Mouse (Mus musculus) kidney, adult 2 months (tissue): ENCODE data around the gene C1qtnf7. TPM values are rescaled to one million over a fixed set of nuclear protein-coding genes. Genes with fewer than 3 reads are reported as not detected.

Source experiments
- DNase-seq: peaks from one replicate; pipeline ENCODE4 v3.0.0; 2021
- H3K27ac ChIP-seq: fragments of 200-500 bp; 2 replicates; pipeline ENCODE4 v1.5.1; 2012; ENCODE audit warnings: low read depth, low read length, control low read depth, inconsistent platforms; ENCODE audit not compliant: insufficient read depth
- H3K27me3 ChIP-seq: fragments of 200-500 bp; replicated peaks from 2 replicates; pipeline ENCODE4 v1.6.1; 2012; ENCODE audit warnings: mild to moderate bottlenecking, moderate library complexity, low read length, inconsistent platforms; ENCODE audit not compliant: control insufficient read depth, insufficient read depth
- H3K36me3 ChIP-seq: fragments of 200-500 bp; 2 replicates; pipeline ENCODE4 v1.6.1; 2012; ENCODE audit warnings: mild to moderate bottlenecking, moderate library complexity, low read length, inconsistent platforms; ENCODE audit not compliant: control insufficient read depth, insufficient read depth
- H3K4me1 ChIP-seq: fragments of 200-500 bp; 2 replicates; pipeline ENCODE4 v1.6.1; 2011; ENCODE audit warnings: low read length; ENCODE audit not compliant: control insufficient read depth, insufficient read depth
- H3K4me3 ChIP-seq: fragments of 200-500 bp; 2 replicates; pipeline ENCODE4 v1.5.1; 2011; ENCODE audit warnings: mild to moderate bottlenecking, low read depth, low read length, control low read depth; ENCODE audit not compliant: insufficient read depth
- CTCF ChIP-seq: fragments of 200-500 bp; conservative IDR thresholded peaks from 2 replicates; pipeline ENCODE4 v1.5.1; 2011; ENCODE audit warnings: low read depth, mild to moderate bottlenecking, control low read depth, low read length, moderate library complexity, mixed read lengths; ENCODE audit not compliant: insufficient read depth, insufficient read length
- POLR2A ChIP-seq: fragments of 200-500 bp; IDR thresholded peaks from one replicate; pipeline ENCODE4 v1.6.1; 2011; ENCODE audit warnings: low read depth, low read length, control low read depth
- WGBS: fragments of 180-500 bp; shearing (Covaris S2); methylation state at CpG from one replicate; pipeline ENCODE4 v1.1.7; 2018; 5-methylcytosine and 5-hydroxymethylcytosine counted together
- polyA plus RNA-seq: library from polyadenylated mRNA; depleted of rRNA; stranded (reverse); fragments of >200 nt; gene quantifications from 2 replicates; pipeline ENCODE4 v1.2.3, GENCODE M21; 2012; rRNA removed

The C1qtnf7 gene
- 4.0 and 4.3 TPM in 2 replicates for polyA plus RNA-seq

DNA sequence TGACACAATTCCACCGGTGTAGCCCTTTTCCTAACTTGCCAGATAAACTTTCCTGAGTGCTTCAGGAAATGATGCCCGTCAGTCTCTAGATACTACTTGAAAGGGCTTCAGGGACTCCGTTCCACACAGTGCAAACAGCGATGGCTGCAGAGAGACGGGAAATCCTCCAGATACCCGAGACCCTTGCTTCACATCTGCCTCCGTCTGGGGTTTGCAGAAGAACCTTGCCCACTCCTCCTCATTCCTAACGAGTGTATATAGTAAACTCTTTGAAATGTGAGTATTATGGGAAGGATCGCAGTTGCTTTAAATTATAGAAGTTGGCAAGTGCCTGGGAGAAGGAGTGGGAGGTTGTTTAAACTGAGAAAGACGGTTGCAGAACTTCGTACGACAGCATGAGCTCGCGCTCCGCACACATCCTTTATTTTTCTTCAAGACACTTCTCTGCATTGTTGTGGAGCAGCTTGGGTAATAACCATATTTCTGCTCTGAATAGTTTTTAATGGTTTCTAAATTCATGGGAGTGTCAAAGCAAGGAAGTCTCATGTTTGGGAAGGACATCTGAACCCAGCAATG lies at the start of gene C1qtnf7:
Gene C1qtnf7, plus strand, starts transcription at position 138 of the 576 bp plus-strand sequence.
- 24% methylated on average over 15 of the region's 15 CpGs for WGBS
- peak within 1 kb of the TSS; percentile 45 for H3K27ac ChIP-seq
- no peaks in the 10 kb centered on the region for H3K36me3 ChIP-seq
- H3K27me3 ChIP-seq, result no peaks in the 10 kb centered on the region
- no peak for DNase-seq
- TF ChIP-seq POLR2A, result no peak
- TF ChIP-seq CTCF, result no peak
- no peaks in the 10 kb centered on the region for H3K4me1 ChIP-seq
- peak within 1 kb of the TSS; percentile 24; the same call in 1 of the 2 replicates for H3K4me3 ChIP-seq

DNA sequence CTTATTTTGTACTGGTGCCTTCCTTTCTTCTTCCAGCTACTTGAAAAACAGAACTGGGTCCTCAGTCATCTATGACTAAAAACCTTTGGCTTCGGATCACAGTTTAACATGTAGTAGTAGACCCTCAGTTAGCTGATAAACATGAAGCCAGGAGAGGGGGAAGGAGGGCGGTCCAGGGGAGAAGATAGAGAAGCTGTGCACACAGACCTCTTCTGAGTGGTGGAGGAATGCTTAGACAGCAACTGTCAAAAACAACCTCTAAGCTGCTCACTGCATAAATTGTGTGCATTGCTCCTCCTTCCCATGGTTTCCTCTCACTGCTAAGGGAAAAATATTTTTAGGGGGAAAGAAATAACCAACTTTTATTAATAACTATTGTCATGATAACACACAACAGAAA lies 48.6 kb upstream of the C1qtnf7 start:
- no peak overlapping the region for H3K27ac ChIP-seq
- H3K36me3 ChIP-seq, result no peaks in the 10 kb centered on the region
- no peak for TF ChIP-seq POLR2A
- TF ChIP-seq CTCF, result no peak
- no peak overlapping the region for H3K4me3 ChIP-seq
- no peaks in the 10 kb centered on the region for H3K4me1 ChIP-seq
- DNase-seq, result no peak
- no peaks in the 10 kb centered on the region for H3K27me3 ChIP-seq
- 96% methylated on average over 2 of the region's 2 CpGs for WGBS

DNA sequence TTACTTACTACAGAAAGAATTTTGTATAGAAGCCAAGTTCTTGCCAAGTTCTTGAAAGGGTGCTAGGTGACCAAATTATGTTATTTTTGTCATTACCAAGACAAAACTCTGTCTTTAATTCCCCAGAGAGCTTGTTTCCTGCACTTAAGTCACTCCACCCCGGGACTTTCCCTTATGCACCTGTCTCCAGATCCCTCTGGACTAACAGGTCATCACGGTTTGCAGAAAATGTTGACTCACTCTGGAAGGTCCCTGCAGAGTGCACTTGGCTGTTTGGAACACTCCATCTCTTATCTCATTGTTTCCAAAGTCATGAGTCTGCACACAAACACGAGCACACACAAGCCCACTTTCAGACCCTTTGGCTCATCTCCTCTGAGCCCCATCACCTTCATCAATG lies 48.1 kb upstream of the C1qtnf7 start:
- no peak for DNase-seq
- no peak overlapping the region for H3K27ac ChIP-seq
- no peak overlapping the region for H3K4me3 ChIP-seq
- TF ChIP-seq CTCF (no peak), POLR2A (no peak)
- H3K27me3 ChIP-seq, result no peaks in the 10 kb centered on the region
- no peaks in the 10 kb centered on the region for H3K36me3 ChIP-seq
- 70% methylated on average over 3 of the region's 3 CpGs for WGBS
- H3K4me1 ChIP-seq, result no peaks in the 10 kb centered on the region

DNA sequence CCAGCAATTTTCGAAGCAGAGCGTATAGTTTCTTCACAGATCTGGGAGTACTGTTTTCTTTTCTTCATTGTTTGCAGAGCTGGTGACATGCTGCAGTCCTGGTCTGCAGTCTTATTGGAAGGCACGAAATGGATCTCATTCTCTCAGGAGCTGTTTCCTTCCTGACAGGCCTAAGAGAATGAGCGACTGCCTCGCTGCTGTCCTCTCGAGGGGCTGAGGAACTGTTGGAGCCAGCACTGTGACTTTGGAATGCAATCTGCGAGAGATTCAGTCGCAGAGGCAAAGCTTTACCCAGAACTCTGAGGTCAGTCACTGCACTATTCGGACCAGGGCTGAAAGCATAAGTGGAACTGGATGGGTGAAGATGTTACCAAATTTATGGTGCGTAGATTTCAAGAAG lies 46.4 kb upstream of the C1qtnf7 start:
- Histone ChIP-seq H3K27ac (no peak overlapping the region), H3K4me1 (no peaks in the 10 kb centered on the region), H3K36me3 (no peaks in the 10 kb centered on the region), H3K27me3 (no peaks in the 10 kb centered on the region), H3K4me3 (no peak overlapping the region)
- DNase-seq, result no peak
- TF ChIP-seq CTCF, result no peak
- WGBS, result 39% methylated on average over 10 of the region's 10 CpGs

DNA sequence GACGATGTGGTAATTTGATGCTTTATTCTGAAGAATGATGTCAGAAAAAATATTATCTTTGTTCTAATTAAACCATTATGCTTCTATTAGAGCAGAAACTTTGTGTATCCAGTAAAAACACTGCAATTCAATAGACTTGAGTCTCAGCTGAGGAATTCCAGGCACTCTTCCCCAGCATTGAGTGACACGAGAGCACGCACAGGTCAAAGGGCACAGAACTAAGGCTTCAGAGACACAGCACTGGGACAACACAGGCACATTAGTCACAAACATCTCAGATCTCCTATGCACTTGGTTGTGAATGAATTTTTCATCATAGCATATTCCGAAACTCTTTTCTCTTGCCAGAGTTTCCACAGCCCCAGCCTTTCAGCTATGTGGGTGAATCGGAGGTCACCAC lies 37.4 kb upstream of the C1qtnf7 start:
- Histone ChIP-seq H3K36me3 (no peaks in the 10 kb centered on the region), H3K27ac (no peak overlapping the region), H3K4me1 (no peaks in the 10 kb centered on the region), H3K4me3 (no peak overlapping the region), H3K27me3 (no peaks in the 10 kb centered on the region)
- 79% methylated on average over 5 of the region's 5 CpGs for WGBS
- TF ChIP-seq CTCF, result no peak
- TF ChIP-seq POLR2A, result no peak
- no peak for DNase-seq

DNA sequence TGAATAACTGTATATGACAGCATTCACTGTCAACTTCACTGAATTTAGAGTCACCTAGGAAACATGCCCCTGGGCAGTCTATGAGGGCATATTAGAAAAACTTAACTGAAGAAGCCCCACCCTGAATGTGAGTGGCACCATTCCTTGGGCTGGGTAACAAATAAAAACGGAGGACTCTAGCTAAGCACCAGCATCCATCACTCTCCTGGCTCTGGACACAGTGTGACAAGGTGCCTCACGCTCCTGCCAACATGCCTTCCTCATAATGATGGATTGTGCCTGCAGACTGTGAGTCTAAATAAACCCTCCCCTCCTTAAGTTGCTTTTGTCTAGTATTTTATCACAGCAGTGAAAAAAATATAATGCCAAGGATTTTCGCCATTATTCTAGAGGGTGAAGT lies 35.3 kb upstream of the C1qtnf7 start:
- Histone ChIP-seq H3K27me3 (no peaks in the 10 kb centered on the region), H3K4me1 (no peaks in the 10 kb centered on the region), H3K4me3 (no peak overlapping the region), H3K27ac (no peak overlapping the region), H3K36me3 (no peaks in the 10 kb centered on the region)
- TF ChIP-seq POLR2A (no peak), CTCF (no peak)
- WGBS, result 43% methylated on average over 3 of the region's 3 CpGs
- no peak for DNase-seq

DNA sequence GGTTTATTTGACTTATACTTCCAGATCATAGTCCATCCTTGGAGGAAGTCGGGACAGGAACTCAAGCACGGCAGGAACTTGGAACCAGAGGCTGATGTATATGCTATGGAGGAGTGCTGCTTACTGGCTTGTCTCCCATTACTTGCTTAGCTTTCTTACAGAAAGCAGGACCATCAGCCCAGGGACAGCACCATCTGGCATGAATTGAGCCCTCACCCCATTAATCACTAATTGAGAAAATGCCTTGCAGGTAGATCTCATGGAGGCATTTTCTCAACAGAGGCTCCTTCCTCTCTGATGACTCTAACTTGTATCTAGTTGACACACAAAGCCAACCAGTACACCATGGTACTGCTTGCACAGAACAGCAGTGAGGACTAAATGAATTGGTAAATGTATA lies 34.6 kb upstream of the C1qtnf7 start:
- no peaks in the 10 kb centered on the region for H3K36me3 ChIP-seq
- TF ChIP-seq POLR2A, result no peak

More for the DNA sequence above, 34.6 kb upstream of the C1qtnf7 start:
- Histone ChIP-seq H3K27ac (no peak overlapping the region), H3K27me3 (no peaks in the 10 kb centered on the region), H3K4me1 (no peaks in the 10 kb centered on the region), H3K4me3 (no peak overlapping the region)
- DNase-seq, result no peak
- 24% methylated on average over 2 of the region's 2 CpGs for WGBS
